Mouse (Mus musculus): ENCODE results near the gene Cog8. TPM values are rescaled to one million over a fixed set of nuclear protein-coding genes. Genes with fewer than 3 reads are reported as not detected.
A peak's percentile ranks its signal among the peaks of the same experiment; 100 is the strongest.

Cog8 gene
- polyA plus RNA-seq (2012; rRNA removed) (12.2 and 14.8 TPM in 2 replicates), polyA plus RNA-seq (2014; fragmentation: Nextera tagmentation; extraction: Ambion mirVana) (16.8 and 18.6 TPM in 2 replicates)

- Histone ChIP-seq H3K4me2 (ENCODE audit: low read depth) (peak within 1 kb of the TSS; percentile 93), H3K9ac (replicated peaks) (peak within 1 kb of the TSS; percentile 91), H3K27me3 (ENCODE audit: control insufficient read depth, insufficient read depth, low read length) (no peaks in the 10 kb centered on the region), H3K27ac (peak within 1 kb of the TSS; percentile 72), H3K4me3 (ENCODE audit: insufficient read depth in 1 of 2, low read depth in 2 of 2, low read length in 2 of 2) (peak within 1 kb of the TSS; percentile 68 to 100), H3K4me1 (replicated peaks; ENCODE audit: control insufficient read depth in 2 of 2, insufficient read depth in 2 of 2, low read length in 1 of 2) (peaks cover 11 to 12% of the 10 kb centered on the region in 2 experiments; a peak in 2 of 4 replicates), H3K36me3 (replicated peaks; ENCODE audit: control insufficient read depth, insufficient read depth, low read depth) (peaks cover 29% of the 10 kb centered on the region), H3K9me3 (ENCODE audit: control insufficient read depth, low read length) (no peaks in the 10 kb centered on the region)
- under 1% methylated on average over 88 of the region's 88 CpGs for WGBS (ENCODE audit: insufficient replicate concordance)
- peak; percentile 94 to 96 (median 94) for DNase-seq (ENCODE audit: low read depth in 3 of 3, low spot score in 3 of 3)
- peak; percentile 92 for ATAC-seq (ENCODE audit: insufficient read depth)
- TF ChIP-seq CTCF (IDR thresholded peaks at IDR 0.05; ENCODE audit: low read depth) (no peak), EP300 (IDR thresholded peaks at IDR 0.05; ENCODE audit: low read depth) (0 out of 2 replicates have a peak, but pooled peaks have one; percentile 30)
These were observed at the start of gene Cog8, which contains the start of gene Nip7 for GRCm38 (mm10) chr8:107056076-107056972. Gene Cog8, minus strand, starts transcription at chr8:107056689. Gene Nip7, plus strand, starts transcription at chr8:107056877.

- no peaks in the 10 kb centered on the region for H3K36me3 ChIP-seq (replicated peaks; ENCODE audit: control insufficient read depth, insufficient read depth, low read depth)
- WGBS (ENCODE audit: insufficient replicate concordance) = 8% methylated on average over 4 of the region's 4 CpGs
- no peak overlapping the region for H3K4me2 ChIP-seq (ENCODE audit: low read depth)
- no peak overlapping the region for H3K27ac ChIP-seq
- no peaks in the 10 kb centered on the region for H3K27me3 ChIP-seq (ENCODE audit: control insufficient read depth, insufficient read depth, low read length)
- no peak overlapping the region for H3K9ac ChIP-seq (replicated peaks)
- no peaks in the 10 kb centered on the region for H3K4me1 ChIP-seq (replicated peaks; ENCODE audit: control insufficient read depth in 2 of 2, insufficient read depth in 2 of 2, low read length in 1 of 2)
- DNase-seq (ENCODE audit: low read depth in 3 of 3, low spot score in 3 of 3) (peak; percentile 35 to 42 (median 36)), ATAC-seq (ENCODE audit: insufficient read depth) (no peak)
- H3K9me3 ChIP-seq (ENCODE audit: control insufficient read depth, low read length) = no peaks in the 10 kb centered on the region
- TF ChIP-seq EP300 (IDR thresholded peaks at IDR 0.05; ENCODE audit: low read depth) (no peak), CTCF (IDR thresholded peaks at IDR 0.05; ENCODE audit: low read depth) (peak; percentile 87)
- no peak overlapping the region for H3K4me3 ChIP-seq (ENCODE audit: insufficient read depth in 1 of 2, low read depth in 2 of 2, low read length in 2 of 2)
These were observed 48.1 kb upstream of the Cog8 start for GRCm38 (mm10) chr8:107104547-107104946.

- Histone ChIP-seq H3K9me3 (ENCODE audit: control insufficient read depth, low read length) (no peaks in the 10 kb centered on the region), H3K4me1 (replicated peaks; ENCODE audit: control insufficient read depth in 2 of 2, insufficient read depth in 2 of 2, low read length in 1 of 2) (peaks cover 0 to 4% of the 10 kb centered on the region in 2 experiments; a peak in 2 of 4 replicates), H3K27me3 (ENCODE audit: control insufficient read depth, insufficient read depth, low read length) (no peaks in the 10 kb centered on the region), H3K4me3 (ENCODE audit: insufficient read depth in 1 of 2, low read depth in 2 of 2, low read length in 2 of 2) (no peak overlapping the region), H3K9ac (replicated peaks) (no peak overlapping the region), H3K4me2 (ENCODE audit: low read depth) (no peak overlapping the region), H3K27ac (no peak overlapping the region), H3K36me3 (replicated peaks; ENCODE audit: control insufficient read depth, insufficient read depth, low read depth) (no peaks in the 10 kb centered on the region)
- no peak for ATAC-seq (ENCODE audit: insufficient read depth)
- 69% methylated on average over 2 of the region's 2 CpGs for WGBS (ENCODE audit: insufficient replicate concordance)
- TF ChIP-seq EP300 (IDR thresholded peaks at IDR 0.05; ENCODE audit: low read depth) (no peak), CTCF (IDR thresholded peaks at IDR 0.05; ENCODE audit: low read depth) (no peak)
- DNase-seq (ENCODE audit: low read depth in 3 of 3, low spot score in 3 of 3) = no peak
These were observed 44.1 kb upstream of the Cog8 start for GRCm38 (mm10) chr8:107100635-107101034.

DNA sequence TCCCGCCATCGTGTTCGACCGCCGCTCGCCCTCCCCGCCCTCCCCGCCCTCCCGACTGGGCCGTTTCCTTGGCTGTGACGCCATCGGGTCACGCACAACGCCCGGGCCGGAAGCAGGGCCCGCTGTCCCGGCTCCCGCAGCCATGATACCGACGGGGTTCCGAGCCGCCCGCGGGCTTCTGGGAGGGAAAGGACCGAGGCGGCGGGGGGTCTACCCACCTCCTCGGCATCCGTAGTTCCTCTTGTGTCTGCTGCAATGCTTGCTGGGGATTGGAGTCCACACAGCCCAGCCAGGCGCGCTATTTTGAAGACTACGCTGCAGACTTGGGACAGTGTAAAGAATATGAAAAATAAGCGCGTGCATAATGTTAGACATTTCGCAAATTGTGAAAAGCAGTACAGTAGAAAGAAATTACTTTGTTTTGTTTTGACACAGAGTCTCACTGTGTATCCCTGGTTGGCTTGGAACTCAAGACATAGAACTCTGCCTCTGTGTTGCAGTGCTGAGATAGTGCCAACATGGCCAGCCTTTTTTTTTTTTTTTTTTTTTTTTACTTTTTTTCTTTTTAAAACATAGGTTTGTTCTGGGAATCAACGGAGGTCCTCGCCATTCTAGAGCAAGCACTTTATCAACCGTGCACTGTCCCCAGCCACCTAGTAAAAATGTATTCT is 40.0 kb upstream of the Cog8 start, which contains the start of gene Terf2:
TSS of gene Terf2 (minus strand) at position 182 of the 671 bp plus-strand sequence.
- peak within 1 kb of the TSS; percentile 93 for H3K27ac ChIP-seq
- H3K4me1 ChIP-seq (replicated peaks; ENCODE audit: control insufficient read depth in 2 of 2, insufficient read depth in 2 of 2, low read length in 1 of 2) = peaks cover 4 to 9% of the 10 kb centered on the region in 2 experiments; a peak in 3 of 4 replicates
- peak within 1 kb of the TSS; percentile 97 for H3K9ac ChIP-seq (replicated peaks)
- H3K9me3 ChIP-seq (ENCODE audit: control insufficient read depth, low read length) = no peaks in the 10 kb centered on the region
- peak; percentile 79 to 83 (median 82) for DNase-seq (ENCODE audit: low read depth in 3 of 3, low spot score in 3 of 3)
- H3K36me3 ChIP-seq (replicated peaks; ENCODE audit: control insufficient read depth, insufficient read depth, low read depth) = peaks cover 7% of the 10 kb centered on the region
- H3K27me3 ChIP-seq (ENCODE audit: control insufficient read depth, insufficient read depth, low read length) = no peaks in the 10 kb centered on the region
- ATAC-seq (ENCODE audit: insufficient read depth) = peak; percentile 89
- H3K4me2 ChIP-seq (ENCODE audit: low read depth) = peak within 1 kb of the TSS; percentile 84
- peak within 1 kb of the TSS; percentile 76 to 92 for H3K4me3 ChIP-seq (ENCODE audit: insufficient read depth in 1 of 2, low read depth in 2 of 2, low read length in 2 of 2)
- WGBS (ENCODE audit: insufficient replicate concordance) = 2% methylated on average over 39 of the region's 39 CpGs
- TF ChIP-seq CTCF (IDR thresholded peaks at IDR 0.05; ENCODE audit: low read depth) (no peak), EP300 (IDR thresholded peaks at IDR 0.05; ENCODE audit: low read depth) (no peak)

Data from liver, embryonic 14.5 days (tissue).